Mouse (Mus musculus) forebrain, embryonic 12.5 days (tissue): ENCODE measurements around the gene Kcns1. TPM values are rescaled to one million over a fixed set of nuclear protein-coding genes. Genes with fewer than 3 reads are reported as not detected.
A peak's percentile ranks its signal among the peaks of the same experiment; 100 is the strongest.
"Not testable (repeated sequence)": the region's sequence is repeated elsewhere in the genome, so short reads cannot be mapped to it uniquely, and the experiment has no call there.

Experiments used
- ATAC-seq: fragments of 200-750 bp; cut with Nextera tagmentation; 2 replicates; pipeline ENCODE4 v1.8.0; 2017; ENCODE audit warnings: moderate TSS enrichment; ENCODE audit not compliant: low FRiP score
- H3K27ac ChIP-seq: fragments of 300-500 bp; sonication (generic); 2 replicates; pipeline ENCODE4 v1.5.1; 2016; ENCODE audit warnings: mild to moderate bottlenecking
- H3K27me3 ChIP-seq: fragments of 300-500 bp; sonication (generic); 2 replicates; pipeline ENCODE4 v1.6.1; 2016; ENCODE audit warnings: mild to moderate bottlenecking
- H3K36me3 ChIP-seq: fragments of 300-500 bp; sonication (generic); replicated peaks from 2 replicates; pipeline ENCODE4 v1.6.1; 2016; ENCODE audit warnings: mild to moderate bottlenecking
- H3K4me1 ChIP-seq: fragments of 300-500 bp; sonication (generic); 2 replicates; pipeline ENCODE4 v1.6.1; 2016
- H3K4me2 ChIP-seq: fragments of 300-500 bp; sonication (generic); 2 replicates; pipeline ENCODE4 v1.6.1; 2016; ENCODE audit warnings: mild to moderate bottlenecking, moderate library complexity
- H3K4me3 ChIP-seq: fragments of 300-500 bp; sonication (generic); replicated peaks from 2 replicates; pipeline ENCODE4 v1.5.1; 2016; ENCODE audit warnings: mild to moderate bottlenecking
- H3K9ac ChIP-seq: fragments of 300-500 bp; sonication (generic); 2 replicates; pipeline ENCODE4 v1.6.1; 2016; ENCODE audit warnings: mild to moderate bottlenecking
- H3K9me3 ChIP-seq: fragments of 300-500 bp; sonication (generic); 2 replicates; pipeline ENCODE4 v1.6.1; 2016
- WGBS: fragments of 180-500 bp; shearing (Covaris S2); methylation state at CpG from one replicate; pipeline ENCODE4 v1.1.7; 2016; 5-methylcytosine and 5-hydroxymethylcytosine counted together
- polyA plus RNA-seq: library from polyadenylated mRNA; unstranded; fragments of >200 nt; fragmentation: Nextera tagmentation; extraction: Ambion mirVana; gene quantifications from 2 replicates; pipeline ENCODE4 v1.2.1, GENCODE M21; 2016

Kcns1 gene
- polyA plus RNA-seq = 0.12 and 0.18 TPM in 2 replicates

GRCm38 (mm10) chr2:164170902-164171301, at the start of gene Kcns1:
Kcns1 (minus strand) TSS chr2:164171113.
- 0 out of 2 replicates have a peak, but pooled peaks cover 2% of the 10 kb centered on the region for H3K9me3 ChIP-seq
- peak within 1 kb of the TSS; percentile 34; the same call in 1 of the 2 replicates for H3K9ac ChIP-seq
- H3K4me1 ChIP-seq = peaks cover 29% of the 10 kb centered on the region
- peak within 1 kb of the TSS; percentile 35 for H3K4me3 ChIP-seq
- WGBS = 2% methylated on average over 23 of the region's 29 CpGs
- H3K36me3 ChIP-seq = no peaks in the 10 kb centered on the region
- peak within 1 kb of the TSS; percentile 59 for H3K4me2 ChIP-seq
- no peak within 1 kb of the TSS for H3K27ac ChIP-seq
- H3K27me3 ChIP-seq = peaks cover 84% of the 10 kb centered on the region
- no peak for ATAC-seq

GRCm38 (mm10) chr2:164219295-164219694, 48.4 kb upstream of the Kcns1 start:
- Histone ChIP-seq H3K4me3 (no peak overlapping the region), H3K4me2 (no peak overlapping the region), H3K27ac (no peak overlapping the region), H3K27me3 (no peaks in the 10 kb centered on the region), H3K9ac (no peak overlapping the region), H3K4me1 (no peaks in the 10 kb centered on the region), H3K9me3 (no peaks in the 10 kb centered on the region), H3K36me3 (no peaks in the 10 kb centered on the region)
- 85% methylated on average over 9 of the region's 9 CpGs for WGBS
- ATAC-seq = no peak

- 87% methylated on average over 5 of the region's 5 CpGs for WGBS
- Histone ChIP-seq H3K9ac (no peak overlapping the region), H3K36me3 (no peaks in the 10 kb centered on the region), H3K4me3 (no peak overlapping the region), H3K27me3 (no peaks in the 10 kb centered on the region), H3K9me3 (no peaks in the 10 kb centered on the region), H3K27ac (no peak overlapping the region), H3K4me2 (no peak overlapping the region), H3K4me1 (no peaks in the 10 kb centered on the region)
- no peak for ATAC-seq
Measured at GRCm38 (mm10) chr2:164212711-164213110, 41.8 kb upstream of the Kcns1 start.

GRCm38 (mm10) chr2:164210892-164211291, 40.0 kb upstream of the Kcns1 start:
- no peak overlapping the region for H3K9ac ChIP-seq
- no peak for ATAC-seq
- no peaks in the 10 kb centered on the region for H3K9me3 ChIP-seq
- no peaks in the 10 kb centered on the region for H3K36me3 ChIP-seq
- H3K27me3 ChIP-seq = no peaks in the 10 kb centered on the region
- H3K4me1 ChIP-seq = no peaks in the 10 kb centered on the region
- WGBS = 83% methylated on average over 4 of the region's 4 CpGs
- H3K4me3 ChIP-seq = no peak overlapping the region
- no peak overlapping the region for H3K4me2 ChIP-seq
- no peak overlapping the region for H3K27ac ChIP-seq

- Histone ChIP-seq H3K27ac (no peak overlapping the region), H3K9ac (no peak overlapping the region), H3K4me1 (no peaks in the 10 kb centered on the region), H3K36me3 (no peaks in the 10 kb centered on the region), H3K27me3 (no peaks in the 10 kb centered on the region), H3K4me3 (no peak overlapping the region), H3K9me3 (no peaks in the 10 kb centered on the region), H3K4me2 (no peak overlapping the region)
- ATAC-seq = no peak
- 86% methylated on average over 4 of the region's 4 CpGs for WGBS
Measured at GRCm38 (mm10) chr2:164206676-164207075, 35.8 kb upstream of the Kcns1 start.

- ATAC-seq, H3K27me3 ChIP-seq, H3K27ac ChIP-seq, H3K9me3 ChIP-seq, H3K4me1 ChIP-seq, H3K4me3 ChIP-seq, H3K4me2 ChIP-seq, H3K9ac ChIP-seq, H3K36me3 ChIP-seq: not testable (repeated sequence)
- WGBS = 90% methylated on average over 10 of the region's 10 CpGs
Measured at GRCm38 (mm10) chr2:164206011-164206410, 35.1 kb upstream of the Kcns1 start.

- Histone ChIP-seq H3K4me3 (no peak within 1 kb of the TSS), H3K9ac (no peak within 1 kb of the TSS), H3K4me1 (no peaks in the 10 kb centered on the region), H3K27ac (no peak within 1 kb of the TSS), H3K4me2 (no peak within 1 kb of the TSS), H3K36me3 (no peaks in the 10 kb centered on the region), H3K9me3 (no peaks in the 10 kb centered on the region), H3K27me3 (no peaks in the 10 kb centered on the region)
- no peak for ATAC-seq
- 83% methylated on average over 20 of the region's 20 CpGs for WGBS
Measured at GRCm38 (mm10) chr2:164199626-164200327, 28.9 kb upstream of the Kcns1 start, which contains the start of gene Wfdc15a. Wfdc15a (minus strand) TSS chr2:164200130.

GRCm38 (mm10) chr2:164196700-164196990, 25.7 kb upstream of the Kcns1 start:
- H3K36me3 ChIP-seq = no peaks in the 10 kb centered on the region
- H3K4me2 ChIP-seq = no peak overlapping the region
- WGBS = 85% methylated on average over 5 of the region's 5 CpGs
- H3K4me3 ChIP-seq = no peak overlapping the region
- no peak overlapping the region for H3K9ac ChIP-seq
- no peak overlapping the region for H3K27ac ChIP-seq
- H3K9me3 ChIP-seq = no peaks in the 10 kb centered on the region
- no peak for ATAC-seq
- H3K27me3 ChIP-seq = no peaks in the 10 kb centered on the region
- H3K4me1 ChIP-seq = no peaks in the 10 kb centered on the region

- Histone ChIP-seq H3K9ac (no peak overlapping the region), H3K9me3 (no peaks in the 10 kb centered on the region), H3K27me3 (no peaks in the 10 kb centered on the region), H3K4me2 (no peak overlapping the region), H3K36me3 (no peaks in the 10 kb centered on the region), H3K4me3 (no peak overlapping the region), H3K4me1 (no peaks in the 10 kb centered on the region), H3K27ac (no peak overlapping the region)
- WGBS = 87% methylated on average over 5 of the region's 5 CpGs
- no peak for ATAC-seq
Measured at GRCm38 (mm10) chr2:164195971-164196699, 25.2 kb upstream of the Kcns1 start.

- no peaks in the 10 kb centered on the region for H3K36me3 ChIP-seq
- no peak overlapping the region for H3K4me2 ChIP-seq
- no peaks in the 10 kb centered on the region for H3K27me3 ChIP-seq
- no peak overlapping the region for H3K27ac ChIP-seq
- no peaks in the 10 kb centered on the region for H3K4me1 ChIP-seq
- H3K9me3 ChIP-seq = no peaks in the 10 kb centered on the region
- H3K9ac ChIP-seq = no peak overlapping the region
- 85% methylated on average over 5 of the region's 5 CpGs for WGBS
- ATAC-seq = no peak
- H3K4me3 ChIP-seq = no peak overlapping the region
Measured at GRCm38 (mm10) chr2:164194959-164195630, 24.2 kb upstream of the Kcns1 start.

GRCm38 (mm10) chr2:164192279-164192678, 21.4 kb upstream of the Kcns1 start:
- no peaks in the 10 kb centered on the region for H3K36me3 ChIP-seq

GRCm38 (mm10) chr2:164190576-164190975, 19.7 kb upstream of the Kcns1 start, which contains the start of gene Wfdc12:
Wfdc12 (minus strand) TSS chr2:164190608.
- H3K27ac ChIP-seq = no peak within 1 kb of the TSS
- no peaks in the 10 kb centered on the region for H3K4me1 ChIP-seq
- ATAC-seq = no peak
- H3K9me3 ChIP-seq = no peaks in the 10 kb centered on the region
- no peak within 1 kb of the TSS for H3K4me2 ChIP-seq
- H3K9ac ChIP-seq = no peak within 1 kb of the TSS
- 86% methylated on average over 6 of the region's 6 CpGs for WGBS
- no peak within 1 kb of the TSS for H3K4me3 ChIP-seq
- H3K27me3 ChIP-seq = 0 out of 2 replicates have a peak, but pooled peaks cover under 1% of the 10 kb centered on the region
- no peaks in the 10 kb centered on the region for H3K36me3 ChIP-seq

More at GRCm38 (mm10) chr2:164192279-164192678, 21.4 kb upstream of the Kcns1 start:
- no peaks in the 10 kb centered on the region for H3K4me1 ChIP-seq
- H3K4me2 ChIP-seq = no peak overlapping the region
- H3K27me3 ChIP-seq = no peaks in the 10 kb centered on the region
- no peak overlapping the region for H3K9ac ChIP-seq
- no peak overlapping the region for H3K27ac ChIP-seq
- ATAC-seq = no peak
- H3K4me3 ChIP-seq = no peak overlapping the region
- no peaks in the 10 kb centered on the region for H3K9me3 ChIP-seq
